Mouse (Mus musculus) cerebellum, adult 2 months (tissue): ENCODE measurements at regions not wholly inside any gene's neighbourhood (a gene's known extent, or its start where the extent isn't known, plus 50 kb on each side); places are given as distances from the start of the nearest gene placed in this dataset.

Source experiments
- CTCF ChIP-seq: fragments of 200-500 bp; IDR thresholded peaks from 2 replicates; pipeline ENCODE4 v1.5.1; 2011; ENCODE audit warnings: low read depth, mild to moderate bottlenecking, control low read depth, low read length, moderate library complexity, borderline replicate concordance; ENCODE audit not compliant: insufficient read depth
- POLR2A ChIP-seq: fragments of 200-500 bp; IDR thresholded peaks from 2 replicates; pipeline ENCODE4 v1.6.1; 2011; ENCODE audit warnings: low read length, control low read depth, borderline replicate concordance; ENCODE audit not compliant: insufficient read depth

DNA sequence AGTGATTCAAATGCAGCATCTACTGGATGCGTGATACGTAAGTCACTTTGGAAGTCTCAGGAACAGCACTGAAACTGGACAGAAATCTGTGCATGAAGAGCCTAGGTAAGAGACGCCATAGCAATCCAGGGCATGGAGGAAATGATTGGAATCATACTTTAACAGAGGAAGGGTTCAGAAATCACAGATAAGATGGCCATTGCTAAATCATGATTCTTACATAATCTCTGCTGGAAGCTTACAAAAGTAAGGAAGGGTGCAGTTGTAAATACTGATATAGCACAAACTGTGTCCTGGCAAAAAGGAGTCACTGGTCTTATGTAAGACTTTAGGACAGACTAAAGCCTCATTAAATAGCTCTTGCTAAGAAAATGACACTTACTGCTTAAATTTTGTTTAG lies 474.8 kb upstream of the Zic4 start:
- TF ChIP-seq POLR2A (no peak), CTCF (no peak)
